Mouse (Mus musculus) forebrain, embryonic 10.5 days (tissue): ENCODE measurements around the gene Ddx19b. TPM values are rescaled to one million over a fixed set of nuclear protein-coding genes. Genes with fewer than 3 reads are reported as not detected.
"Not testable (repeated sequence)": the region's sequence is repeated elsewhere in the genome, so short reads cannot be mapped to it uniquely, and the experiment has no call there.

ENCODE experiments used
- DNase-seq: peaks from one replicate; pipeline ENCODE4 v3.0.0-alpha.2; 2017; ENCODE audit warnings: low spot score; ENCODE audit errors: extremely low spot score
- H3K27ac ChIP-seq: fragments of 300-500 bp; sonication (generic); 2 replicates; pipeline ENCODE4 v1.5.1; 2016; ENCODE audit warnings: mild to moderate bottlenecking
- H3K27me3 ChIP-seq: fragments of 300-500 bp; sonication (generic); 2 replicates; pipeline ENCODE4 v1.6.1; 2016; ENCODE audit warnings: mild to moderate bottlenecking; ENCODE audit not compliant: poor library complexity, severe bottlenecking
- H3K36me3 ChIP-seq: fragments of 300-500 bp; sonication (generic); replicated peaks from 2 replicates; pipeline ENCODE4 v1.6.1; 2016; ENCODE audit warnings: mild to moderate bottlenecking, moderate library complexity
- H3K4me1 ChIP-seq: fragments of 300-500 bp; sonication (generic); 2 replicates; pipeline ENCODE4 v1.6.1; 2016
- H3K4me3 ChIP-seq: fragments of 300-500 bp; sonication (generic); 2 replicates; pipeline ENCODE4 v1.5.1; 2016; ENCODE audit warnings: mild to moderate bottlenecking, moderate library complexity
- H3K9me3 ChIP-seq: fragments of 300-500 bp; sonication (generic); 2 replicates; pipeline ENCODE4 v1.6.1; 2016; ENCODE audit warnings: mild to moderate bottlenecking, moderate library complexity
- WGBS: fragments of 180-500 bp; shearing (Covaris S2); methylation state at CpG from one replicate; pipeline ENCODE4 v1.1.7; 2016; 5-methylcytosine and 5-hydroxymethylcytosine counted together
- polyA plus RNA-seq: library from polyadenylated mRNA; unstranded; fragments of >200 nt; fragmentation: Nextera tagmentation; extraction: Ambion mirVana; gene quantifications from 2 replicates; pipeline ENCODE4 v1.2.1, GENCODE M21; 2016

The Ddx19b gene
- polyA plus RNA-seq, 1 experiment from 2014 or later, result 11.8 TPM

DNA sequence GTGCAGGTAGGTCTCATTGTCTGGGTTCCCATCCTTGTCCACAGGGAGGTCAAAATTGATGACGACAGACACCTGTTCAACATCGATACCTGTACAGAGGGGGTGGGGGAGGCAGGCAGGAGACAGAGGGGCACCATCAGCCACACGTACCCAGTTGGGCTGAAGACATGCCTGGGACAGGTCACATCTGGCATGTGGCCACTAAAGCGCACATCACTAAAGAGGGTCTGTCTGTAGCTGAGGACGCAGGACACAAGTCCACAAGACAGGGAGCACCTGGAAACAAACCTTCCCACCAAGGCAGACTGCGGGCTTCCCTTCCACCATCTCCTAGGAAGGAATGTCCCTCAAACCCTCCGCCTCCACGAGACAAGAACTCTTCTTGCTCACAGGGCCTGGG lies 55.0 kb downstream of the Ddx19b start:
- not testable (repeated sequence) for H3K4me3 ChIP-seq, H3K4me1 ChIP-seq, DNase-seq, H3K9me3 ChIP-seq, H3K27me3 ChIP-seq, H3K27ac ChIP-seq
- peaks cover 89% of the 10 kb centered on the region for H3K36me3 ChIP-seq
- 95% methylated on average over 8 of the region's 8 CpGs for WGBS

DNA sequence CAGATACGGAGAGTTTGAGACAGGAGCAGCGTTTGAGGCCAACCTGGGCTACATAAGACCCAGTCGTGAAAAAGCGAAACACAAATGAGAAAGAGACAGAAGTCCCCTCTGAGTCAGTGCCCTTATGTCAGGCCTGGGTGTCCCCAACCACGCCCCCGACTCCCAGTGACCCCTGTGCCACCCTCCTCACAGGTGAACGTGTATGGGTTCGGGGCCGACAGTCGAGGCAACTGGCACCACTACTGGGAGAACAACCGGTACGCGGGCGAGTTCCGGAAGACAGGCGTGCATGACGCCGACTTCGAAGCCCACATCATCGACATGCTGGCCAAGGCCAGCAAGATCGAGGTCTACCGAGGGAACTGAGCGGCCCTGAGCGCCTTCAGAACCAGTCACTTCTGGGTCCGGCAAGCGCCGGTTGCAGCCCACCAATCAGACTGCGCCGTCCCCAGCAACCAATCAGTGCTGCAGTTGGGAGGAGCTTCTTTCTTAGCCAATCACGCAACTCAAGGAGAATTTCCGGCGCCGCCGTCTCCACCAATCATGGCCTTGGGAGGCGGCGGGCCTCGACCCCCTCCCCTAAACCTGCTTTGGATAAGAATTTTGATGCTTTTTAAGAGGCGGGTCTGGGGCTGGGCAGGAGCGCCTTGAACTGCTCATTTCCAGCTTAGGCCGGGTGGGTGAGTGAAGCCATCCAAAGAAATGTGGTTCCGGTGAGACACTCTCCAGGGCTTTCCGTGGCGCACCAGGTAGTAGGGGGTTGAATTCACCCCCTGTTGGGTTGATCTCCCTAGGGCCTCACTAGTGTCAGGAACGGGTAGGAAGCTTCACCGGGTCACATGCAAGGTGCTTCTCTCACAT lies 61.4 kb downstream of the Ddx19b start:
- H3K4me3 ChIP-seq, result peak overlapping the region; percentile 62
- no peaks in the 10 kb centered on the region for H3K27me3 ChIP-seq
- 5% methylated on average over 45 of the region's 45 CpGs for WGBS
- DNase-seq, result peak; percentile 92
- peak overlapping the region; percentile 84 for H3K27ac ChIP-seq
- peaks cover 14% of the 10 kb centered on the region for H3K4me1 ChIP-seq
- H3K9me3 ChIP-seq, result no peaks in the 10 kb centered on the region
- peaks cover 69% of the 10 kb centered on the region for H3K36me3 ChIP-seq

DNA sequence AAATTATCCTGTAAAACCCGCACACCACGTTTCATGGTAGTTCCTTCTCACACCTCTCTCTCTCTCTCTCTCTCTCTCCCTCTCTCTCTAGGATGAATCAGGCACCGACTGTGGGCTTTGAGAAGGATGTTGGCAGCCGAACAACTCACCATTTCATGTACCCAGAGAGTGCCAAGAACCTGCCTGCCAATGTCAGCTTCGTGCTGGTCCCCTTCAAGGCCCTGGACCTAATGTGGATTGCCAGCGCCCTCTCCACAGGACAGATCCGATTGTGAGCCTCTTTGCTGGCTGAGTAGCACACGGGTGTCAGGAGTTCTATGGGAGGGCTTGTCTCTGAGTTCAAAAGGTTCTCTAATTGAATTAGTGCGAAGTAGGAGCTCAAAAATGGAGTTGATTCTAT lies 64.2 kb downstream of the Ddx19b start:
- Histone ChIP-seq H3K36me3 (peaks cover 66% of the 10 kb centered on the region), H3K27ac (no peak overlapping the region), H3K9me3 (no peaks in the 10 kb centered on the region), H3K27me3 (no peaks in the 10 kb centered on the region), H3K4me3 (no peak overlapping the region), H3K4me1 (peaks cover 14% of the 10 kb centered on the region)
- WGBS, result 88% methylated on average over 9 of the region's 9 CpGs
- DNase-seq, result no peak

DNA sequence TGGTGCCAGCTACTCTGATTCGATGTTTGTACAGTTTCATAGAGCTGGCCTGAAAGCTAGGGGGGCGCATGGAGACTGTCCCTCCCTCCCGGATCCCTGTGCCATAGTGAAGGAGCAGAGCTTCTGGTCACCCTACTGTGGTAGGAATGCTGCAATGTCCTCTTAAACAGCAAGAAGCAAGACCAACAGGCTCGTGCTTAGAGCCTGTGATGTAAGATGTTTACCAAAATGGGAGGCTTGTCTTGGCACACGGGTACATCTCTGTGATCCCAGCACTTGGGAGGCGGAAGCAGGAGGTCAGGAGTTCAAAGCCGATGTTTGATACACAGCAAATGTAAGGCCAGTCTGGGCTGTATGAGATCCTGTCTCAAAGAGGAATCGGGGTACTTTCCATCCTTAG lies 65.0 kb downstream of the Ddx19b start:
- peaks cover 14% of the 10 kb centered on the region for H3K4me1 ChIP-seq
- 91% methylated on average over 8 of the region's 8 CpGs for WGBS
- H3K27me3 ChIP-seq, result no peaks in the 10 kb centered on the region
- H3K36me3 ChIP-seq, result peaks cover 69% of the 10 kb centered on the region
- DNase-seq, result no peak
- H3K9me3 ChIP-seq, result no peaks in the 10 kb centered on the region
- H3K27ac ChIP-seq, result no peak overlapping the region
- no peak overlapping the region for H3K4me3 ChIP-seq

DNA sequence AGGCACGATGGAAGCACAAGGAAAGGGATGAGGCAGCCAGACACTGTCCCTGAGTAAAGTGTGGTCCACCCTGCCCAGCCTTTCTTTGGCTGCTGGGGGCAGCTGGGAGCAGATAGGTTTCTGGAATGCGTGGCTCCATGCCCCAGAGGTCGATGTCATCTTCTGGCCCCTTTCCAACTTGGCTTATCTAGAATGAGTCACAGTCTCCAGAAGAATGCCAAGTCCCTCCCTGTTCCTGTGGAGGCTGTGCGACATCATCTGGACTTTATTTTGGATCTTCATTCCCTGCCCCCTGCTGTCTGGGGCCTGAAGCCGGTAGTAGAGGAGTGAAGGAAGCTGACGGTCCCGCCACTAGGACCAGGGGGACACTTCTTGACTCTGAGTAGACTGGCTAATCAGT lies 66.0 kb downstream of the Ddx19b start:
- Histone ChIP-seq H3K9me3 (no peaks in the 10 kb centered on the region), H3K27me3 (no peaks in the 10 kb centered on the region), H3K27ac (no peak overlapping the region), H3K4me1 (peaks cover 7% of the 10 kb centered on the region), H3K4me3 (no peak overlapping the region), H3K36me3 (peaks cover 61% of the 10 kb centered on the region)
- WGBS, result 78% methylated on average over 7 of the region's 7 CpGs
- no peak for DNase-seq

DNA sequence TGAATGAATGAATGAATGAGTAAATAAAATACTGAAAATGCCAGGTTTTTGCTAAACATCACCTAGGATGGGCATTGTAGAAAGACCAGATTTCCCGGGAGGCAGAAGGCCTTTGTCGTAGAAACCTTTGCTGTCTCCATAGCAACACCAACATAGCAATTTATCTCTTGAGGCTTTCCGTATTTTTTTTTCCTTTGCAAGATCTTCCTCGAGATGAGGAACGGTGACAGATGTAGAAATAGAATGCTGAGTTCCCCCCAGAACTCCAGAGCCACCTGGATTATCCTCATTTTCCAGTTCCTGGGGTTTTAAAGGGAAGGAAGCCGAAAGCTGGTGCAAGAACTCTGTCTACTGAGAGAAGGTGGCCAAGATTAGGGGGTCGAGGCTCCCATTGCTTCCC lies 66.9 kb downstream of the Ddx19b start:
- no peak overlapping the region for H3K27ac ChIP-seq
- no peaks in the 10 kb centered on the region for H3K9me3 ChIP-seq
- WGBS, result 91% methylated on average over 7 of the region's 7 CpGs
- no peaks in the 10 kb centered on the region for H3K27me3 ChIP-seq
- H3K4me3 ChIP-seq, result no peak overlapping the region
- H3K36me3 ChIP-seq, result peaks cover 69% of the 10 kb centered on the region
- no peak for DNase-seq
- 0 out of 2 replicates have a peak, but pooled peaks cover under 1% of the 10 kb centered on the region for H3K4me1 ChIP-seq

DNA sequence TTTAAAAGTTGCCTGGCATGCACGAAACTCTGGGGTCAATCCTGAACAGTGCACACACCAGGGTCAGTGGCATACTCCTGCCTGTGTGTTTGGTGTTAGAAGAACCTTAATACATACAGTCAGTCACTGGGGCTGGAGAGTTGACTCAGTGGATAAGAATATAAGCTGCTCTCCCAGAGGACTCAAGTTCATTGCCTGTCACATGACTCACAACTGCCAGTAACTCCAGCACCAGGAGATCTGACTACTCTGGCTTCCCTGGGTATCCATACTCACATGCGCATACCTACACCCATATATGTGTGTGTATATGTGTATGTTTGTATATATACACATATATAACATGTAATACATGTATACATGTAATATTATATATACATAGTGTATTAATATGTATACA lies 68.5 kb downstream of the Ddx19b start:
- Histone ChIP-seq H3K9me3 (no peaks in the 10 kb centered on the region), H3K27ac (no peak overlapping the region), H3K4me3 (no peak overlapping the region), H3K27me3 (no peaks in the 10 kb centered on the region), H3K36me3 (peaks cover 79% of the 10 kb centered on the region), H3K4me1 (no peaks in the 10 kb centered on the region)
- DNase-seq, result no peak
- 96% methylated on average over 2 of the region's 2 CpGs for WGBS

DNA sequence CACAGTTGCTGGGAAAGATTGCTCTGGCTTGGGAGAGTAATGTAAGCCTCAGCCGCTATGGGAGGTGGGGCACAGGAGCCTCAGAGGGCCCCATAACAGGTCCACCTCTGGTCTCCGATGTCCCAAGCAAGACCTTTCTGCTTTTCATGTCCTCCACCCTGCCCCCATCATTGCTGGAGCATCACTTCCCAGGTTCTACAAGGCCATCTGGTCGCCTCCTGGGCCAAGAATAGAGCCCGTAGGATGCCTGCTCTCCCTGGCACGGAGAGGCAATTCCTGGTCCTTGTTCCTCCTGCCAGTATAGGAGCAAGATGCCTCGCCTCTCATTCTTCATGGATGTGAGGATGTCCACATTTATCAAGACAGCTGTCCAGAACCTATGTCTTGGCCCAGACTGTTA lies 71.6 kb downstream of the Ddx19b start:
- Histone ChIP-seq H3K9me3 (no peaks in the 10 kb centered on the region), H3K4me3 (no peak overlapping the region), H3K27me3 (no peaks in the 10 kb centered on the region), H3K27ac (no peak overlapping the region), H3K4me1 (0 out of 2 replicates have a peak, but pooled peaks cover 6% of the 10 kb centered on the region), H3K36me3 (peaks cover 73% of the 10 kb centered on the region)
- 91% methylated on average over 6 of the region's 6 CpGs for WGBS
- no peak for DNase-seq

DNA sequence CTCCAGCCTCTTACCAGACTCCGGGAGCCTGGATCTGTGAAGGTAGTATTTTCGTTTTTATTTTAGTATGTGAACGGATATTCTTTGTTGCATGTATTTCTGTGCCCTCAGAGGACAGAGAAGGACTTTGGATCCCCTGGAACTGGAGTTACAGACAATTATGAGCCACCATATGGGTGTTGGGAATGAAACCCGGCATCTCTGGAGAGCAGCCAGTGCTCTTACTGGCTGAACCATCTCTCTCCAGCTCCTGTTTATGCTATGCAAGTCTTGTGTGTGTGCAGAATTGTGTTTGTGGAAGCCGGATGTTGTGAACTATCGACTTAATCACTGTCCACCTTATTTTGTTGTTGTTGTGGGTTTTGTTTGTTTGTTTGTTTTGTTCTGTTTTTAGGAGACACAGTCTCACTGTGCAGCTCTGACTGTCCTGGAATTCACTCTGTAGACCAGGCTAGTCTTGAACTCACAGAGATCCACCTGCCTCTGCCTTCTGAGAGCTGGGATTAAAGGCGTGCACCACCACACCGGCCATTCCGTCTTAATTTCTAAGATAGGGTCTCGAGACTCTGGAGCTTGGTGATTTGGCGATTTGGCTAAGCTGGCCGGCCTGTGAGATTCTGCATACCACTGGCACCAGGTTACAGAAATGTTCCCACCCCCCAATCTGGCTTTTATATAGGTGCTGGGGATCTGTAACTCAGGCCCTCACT lies 72.3 kb downstream of the Ddx19b start:
- Histone ChIP-seq H3K9me3 (no peaks in the 10 kb centered on the region), H3K27ac (no peak overlapping the region), H3K4me1 (0 out of 2 replicates have a peak, but pooled peaks cover 6% of the 10 kb centered on the region), H3K36me3 (peaks cover 69% of the 10 kb centered on the region), H3K4me3 (no peak overlapping the region), H3K27me3 (no peaks in the 10 kb centered on the region)
- DNase-seq, result no peak
- 95% methylated on average over 12 of the region's 12 CpGs for WGBS

DNA sequence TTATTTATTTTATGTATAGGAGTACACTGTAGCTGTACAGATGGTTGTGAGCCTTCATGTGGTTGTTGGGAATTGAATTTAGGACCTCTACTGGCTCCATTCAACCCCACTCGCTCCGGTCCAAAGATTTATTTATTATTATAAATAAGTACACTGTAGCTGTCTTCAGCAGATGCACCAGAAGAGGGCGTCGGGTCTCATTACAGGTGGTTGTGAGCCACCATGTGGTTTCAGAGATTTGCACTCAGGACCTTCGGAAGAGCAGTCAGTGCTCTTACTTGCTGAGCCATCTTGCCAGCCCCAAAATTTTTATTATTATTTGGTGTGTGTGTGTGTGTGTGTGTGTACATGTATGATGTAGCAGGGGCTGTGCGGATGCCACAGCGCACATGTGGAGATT lies 73.0 kb downstream of the Ddx19b start:
- not testable (repeated sequence) for H3K9me3 ChIP-seq, H3K27me3 ChIP-seq, H3K4me1 ChIP-seq, DNase-seq, H3K4me3 ChIP-seq, H3K27ac ChIP-seq
- peaks cover 69% of the 10 kb centered on the region for H3K36me3 ChIP-seq
- 94% methylated on average over 7 of the region's 7 CpGs for WGBS

DNA sequence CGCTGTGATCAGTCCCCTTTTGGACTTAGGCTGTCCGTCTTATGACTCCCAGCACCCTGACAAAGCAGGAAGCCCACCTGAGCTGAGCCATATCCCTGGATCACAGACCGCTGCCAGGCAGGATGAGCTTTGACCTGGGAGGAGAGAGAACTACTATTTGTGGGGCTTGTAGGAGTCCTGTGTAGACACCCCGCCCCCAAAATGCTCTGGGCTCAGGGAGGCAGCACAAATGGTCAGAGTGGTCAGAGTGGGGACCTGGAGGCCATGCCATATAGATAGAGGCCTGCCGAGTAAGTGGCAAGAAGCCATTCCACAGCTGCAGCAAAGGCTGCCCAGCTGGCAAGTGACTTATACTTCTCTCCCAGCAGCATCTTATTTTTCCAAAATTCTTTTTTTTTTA lies 73.4 kb downstream of the Ddx19b start:
- Histone ChIP-seq H3K9me3 (no peaks in the 10 kb centered on the region), H3K4me1 (0 out of 2 replicates have a peak, but pooled peaks cover 6% of the 10 kb centered on the region), H3K27me3 (no peaks in the 10 kb centered on the region), H3K27ac (no peak overlapping the region), H3K36me3 (peaks cover 68% of the 10 kb centered on the region), H3K4me3 (no peak overlapping the region)
- no peak for DNase-seq
- 90% methylated on average over 5 of the region's 5 CpGs for WGBS

DNA sequence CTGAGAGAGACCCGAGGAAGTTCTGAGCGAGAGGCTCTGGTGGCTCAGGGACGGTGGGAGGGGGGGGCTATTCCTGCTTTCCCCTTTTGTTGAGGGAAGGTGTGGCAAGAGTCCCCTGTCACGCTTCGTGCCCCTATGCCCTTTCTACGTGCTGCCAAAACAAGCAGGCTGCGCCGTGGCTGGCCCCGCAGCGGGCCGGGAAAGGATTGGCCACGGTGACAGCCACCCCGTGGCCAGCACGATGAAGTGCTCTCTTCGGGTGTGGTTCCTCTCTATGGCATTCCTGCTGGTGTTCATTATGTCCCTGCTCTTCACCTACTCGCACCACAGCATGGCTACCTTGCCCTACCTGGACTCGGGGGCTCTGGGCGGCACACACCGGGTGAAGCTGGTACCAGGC lies 74.1 kb downstream of the Ddx19b start:
- Histone ChIP-seq H3K36me3 (peaks cover 67% of the 10 kb centered on the region), H3K27ac (no peak overlapping the region), H3K4me3 (no peak overlapping the region), H3K27me3 (no peaks in the 10 kb centered on the region), H3K4me1 (0 out of 2 replicates have a peak, but pooled peaks cover 6% of the 10 kb centered on the region), H3K9me3 (no peaks in the 10 kb centered on the region)
- 94% methylated on average over 17 of the region's 19 CpGs for WGBS
- no peak for DNase-seq
